Mouse (Mus musculus): Measurements from ENCODE around the gene Gm10401.

DNA sequence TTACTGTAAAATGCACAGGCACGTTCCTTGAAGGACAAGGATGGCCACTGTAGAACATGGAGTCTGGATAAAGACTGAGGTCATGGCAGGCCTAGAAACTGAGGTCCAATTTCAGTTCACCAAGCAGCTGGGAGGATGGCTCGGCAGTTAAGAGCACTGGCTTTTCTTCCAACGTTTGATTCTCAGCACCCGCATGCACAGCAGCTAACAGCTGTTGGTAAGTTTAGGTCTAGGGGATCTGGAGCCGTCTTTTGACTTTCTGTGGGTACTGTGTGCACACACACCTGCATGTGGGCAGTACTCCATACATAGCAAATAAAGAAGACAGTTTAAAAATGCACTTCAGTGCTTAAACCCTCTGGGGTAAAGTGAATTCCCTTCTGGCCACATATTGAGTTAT lies 16.5 kb downstream of the Gm10401 start:
- TF ChIP-seq ZNF384 (IDR thresholded peaks at IDR 0.05; ENCODE audit: low read depth, low read length) (no peak), CHD2 (IDR thresholded peaks at IDR 0.05; ENCODE audit: low read depth, low read length) (no peak), ZC3H11A (IDR thresholded peaks at IDR 0.05; ENCODE audit: borderline replicate concordance, low read depth, low read length) (no peak)

All from ES-E14 (cell line).